Mouse (Mus musculus): ENCODE measurements around the gene Rptor. TPM values are rescaled to one million over a fixed set of nuclear protein-coding genes. Genes with fewer than 3 reads are reported as not detected.

Rptor gene
- total RNA-seq, 2 experiments from 2014 or later: 24.9 to 32.5 TPM

DNA sequence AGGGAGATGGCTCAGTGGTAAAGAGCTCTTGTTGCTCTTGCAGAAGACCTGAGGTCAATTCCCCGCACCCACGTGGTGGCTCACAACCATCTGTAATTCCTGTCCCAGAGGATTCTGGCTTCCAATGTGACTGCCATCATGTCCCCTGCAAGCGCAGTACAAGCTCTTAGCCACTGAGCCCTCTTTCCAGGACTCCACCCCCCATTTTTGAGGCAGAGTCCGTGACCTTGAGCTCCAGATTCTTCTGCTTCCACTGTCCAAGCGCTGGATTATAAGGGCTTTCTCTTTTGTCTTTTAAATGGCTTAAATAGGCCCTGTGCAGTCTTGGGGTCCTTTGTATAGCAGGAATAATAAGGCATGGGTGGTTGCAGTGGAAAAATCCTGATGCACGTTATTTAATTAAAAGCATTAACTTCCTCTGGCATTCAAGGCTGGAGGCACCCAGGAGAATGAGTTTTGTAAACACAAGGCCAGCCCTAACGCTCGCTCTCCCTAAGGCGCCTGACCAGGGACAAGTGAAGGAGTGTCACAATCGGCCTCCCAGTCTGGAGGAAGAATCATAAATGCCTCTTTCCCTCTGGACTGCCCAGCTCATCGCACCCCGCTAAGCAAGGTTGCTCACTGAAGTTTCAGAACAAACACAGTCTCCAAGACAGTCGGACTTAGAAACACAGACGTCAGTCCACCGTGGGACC lies 30.2 kb upstream of the Rptor start:
- TF ChIP-seq CTCF (IDR thresholded peaks at IDR 0.05): no peak
- no peak for DNase-seq
- no peak overlapping the region for H3K27ac ChIP-seq
- intact Hi-C loops (cut with DNase I): no loop called here
- H3K4me3 ChIP-seq: no peak overlapping the region

DNA sequence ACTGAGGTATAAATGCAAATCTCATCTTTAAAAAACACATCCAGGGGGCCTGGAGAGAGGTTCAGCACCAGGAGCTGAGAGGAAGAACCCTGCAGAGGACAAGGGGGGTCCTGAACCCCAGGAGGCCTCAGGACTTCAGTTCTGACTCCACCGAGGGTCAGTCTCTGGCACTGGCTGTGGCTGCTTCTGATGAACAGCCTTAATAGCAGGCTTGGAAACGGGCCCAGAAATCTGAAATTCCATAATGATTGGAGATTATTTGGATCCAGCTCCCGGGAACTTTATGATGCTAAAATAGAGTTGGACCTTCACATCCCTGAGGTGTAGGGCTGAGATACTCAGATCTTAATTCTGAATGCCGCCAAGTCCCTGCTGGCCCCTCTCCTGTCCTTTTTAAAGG lies 25.9 kb upstream of the Rptor start:
- H3K27ac ChIP-seq: no peak overlapping the region

DNA sequence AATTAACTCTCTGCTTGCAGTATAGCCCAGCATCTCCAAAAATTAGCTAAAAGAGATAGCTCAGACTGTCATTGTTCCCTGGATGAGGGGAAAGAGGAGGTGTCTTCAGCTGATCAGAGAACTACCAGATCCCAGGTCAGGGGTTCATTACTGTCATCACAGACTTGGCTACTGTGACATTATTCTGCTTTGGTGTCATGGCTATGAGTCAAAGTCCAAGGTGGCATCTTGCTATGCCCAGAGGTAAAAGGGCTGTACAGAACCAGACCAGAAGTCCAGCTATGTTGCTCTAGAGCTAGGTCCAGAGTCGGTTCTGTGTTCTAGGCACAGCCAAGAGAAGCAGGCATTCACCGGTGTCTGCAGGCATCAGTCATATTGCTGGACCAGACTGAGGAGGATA lies 25.0 kb upstream of the Rptor start:
- intact Hi-C loops (cut with DNase I): no loop called here
- no peak overlapping the region for H3K4me3 ChIP-seq
- TF ChIP-seq CTCF (IDR thresholded peaks at IDR 0.05): no peak
- no peak for DNase-seq
- no peak overlapping the region for H3K27ac ChIP-seq

More for the DNA sequence above, 25.9 kb upstream of the Rptor start:
- intact Hi-C loops (cut with DNase I): no loop called here
- no peak for TF ChIP-seq CTCF (IDR thresholded peaks at IDR 0.05)
- H3K4me3 ChIP-seq: no peak overlapping the region
- no peak for DNase-seq

DNA sequence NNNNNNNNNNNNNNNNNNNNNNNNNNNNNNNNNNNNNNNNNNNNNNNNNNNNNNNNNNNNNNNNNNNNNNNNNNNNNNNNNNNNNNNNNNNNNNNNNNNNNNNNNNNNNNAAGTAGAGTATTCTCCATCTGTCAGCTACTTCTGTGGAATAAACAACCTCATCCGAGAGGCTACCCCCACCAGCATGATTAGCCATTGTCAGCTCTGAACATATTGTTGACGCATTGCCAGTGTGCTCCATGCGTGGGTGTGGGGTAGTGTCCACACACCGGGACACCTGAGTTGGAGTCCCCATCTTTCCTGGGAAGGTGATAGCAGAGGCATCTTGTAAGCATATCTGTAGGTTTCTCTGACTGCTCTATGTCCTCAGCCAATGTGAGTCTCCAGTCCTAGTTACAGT lies 16.2 kb upstream of the Rptor start:
- TF ChIP-seq CTCF (IDR thresholded peaks at IDR 0.05): no peak
- no peak overlapping the region for H3K27ac ChIP-seq
- no peak overlapping the region for H3K4me3 ChIP-seq
- DNase-seq: no peak
- intact Hi-C loops (cut with DNase I): no loop called here

DNA sequence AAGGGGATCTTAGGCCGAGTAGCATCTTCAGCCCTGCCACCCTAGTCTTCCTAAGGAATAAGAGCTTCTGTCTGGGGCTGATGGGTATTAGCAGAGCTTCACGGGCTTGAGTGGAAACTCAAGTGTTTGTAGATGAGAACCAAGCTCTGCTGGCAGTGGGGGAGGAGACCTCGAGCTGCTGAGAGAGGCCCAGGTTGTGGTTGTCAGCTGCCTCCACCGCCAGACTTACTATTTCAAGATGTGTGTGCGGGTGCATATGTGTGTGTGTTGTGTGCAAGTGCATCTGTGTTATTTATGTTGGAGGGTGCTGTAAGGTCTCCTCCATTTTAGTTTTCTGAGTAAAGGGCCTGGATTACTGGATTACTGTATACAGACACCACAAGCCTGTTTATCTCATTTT lies 15.6 kb upstream of the Rptor start:
- intact Hi-C loops (cut with DNase I): no loop called here
- H3K27ac ChIP-seq: no peak overlapping the region
- H3K4me3 ChIP-seq: no peak overlapping the region
- TF ChIP-seq CTCF (IDR thresholded peaks at IDR 0.05): no peak
- DNase-seq: no peak

GRCm38 (mm10) chr11:119589242-119589641 lies 13.5 kb upstream of the Rptor start:
- no peak for DNase-seq
- no peak for TF ChIP-seq CTCF (IDR thresholded peaks at IDR 0.05)
- no peak overlapping the region for H3K27ac ChIP-seq
- intact Hi-C loops (cut with DNase I): no loop called here
- H3K4me3 ChIP-seq: no peak overlapping the region

- H3K27ac ChIP-seq: no peak overlapping the region
- no peak for TF ChIP-seq CTCF (IDR thresholded peaks at IDR 0.05)
- intact Hi-C loops (cut with DNase I): no loop called here
- DNase-seq: no peak
- no peak overlapping the region for H3K4me3 ChIP-seq
Observed at GRCm38 (mm10) chr11:119593966-119594365, 8.7 kb upstream of the Rptor start.

- Histone ChIP-seq H3K27ac (no peak overlapping the region), H3K4me3 (no peak overlapping the region)
- intact Hi-C loops (cut with DNase I): no loop called here
- DNase-seq: no peak
- no peak for TF ChIP-seq CTCF (IDR thresholded peaks at IDR 0.05)
Observed at GRCm38 (mm10) chr11:119598856-119599255, 3.8 kb upstream of the Rptor start.

DNA sequence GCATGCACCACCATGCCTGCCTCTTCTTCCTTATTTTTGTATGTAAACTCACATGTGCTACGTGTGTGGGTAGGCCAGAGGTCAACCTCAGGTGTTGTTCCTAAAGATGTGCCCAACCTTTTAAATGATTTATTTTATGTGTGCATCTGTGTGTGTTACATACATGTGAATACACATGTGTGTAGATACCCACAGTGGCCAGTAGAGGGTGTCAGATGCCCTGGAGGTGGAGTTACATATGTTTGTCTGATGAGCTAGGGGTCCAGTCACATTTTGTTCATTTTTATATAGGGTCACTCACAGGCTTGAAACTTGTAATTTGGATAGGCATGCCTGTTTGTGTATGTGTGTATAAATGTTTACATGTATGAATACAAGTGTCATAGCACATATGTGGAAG lies 2.4 kb upstream of the Rptor start:
- DNase-seq: no peak
- TF ChIP-seq CTCF (IDR thresholded peaks at IDR 0.05): peak; percentile 9; the same call in 1 of the 2 replicates
- no peak overlapping the region for H3K27ac ChIP-seq
- intact Hi-C loops (cut with DNase I): loop anchor here (5.0 kb wide), 2 partner anchors 98 to 132 kb away; no protein-coding TSS in a partner anchor
- H3K4me3 ChIP-seq: no peak overlapping the region

DNA sequence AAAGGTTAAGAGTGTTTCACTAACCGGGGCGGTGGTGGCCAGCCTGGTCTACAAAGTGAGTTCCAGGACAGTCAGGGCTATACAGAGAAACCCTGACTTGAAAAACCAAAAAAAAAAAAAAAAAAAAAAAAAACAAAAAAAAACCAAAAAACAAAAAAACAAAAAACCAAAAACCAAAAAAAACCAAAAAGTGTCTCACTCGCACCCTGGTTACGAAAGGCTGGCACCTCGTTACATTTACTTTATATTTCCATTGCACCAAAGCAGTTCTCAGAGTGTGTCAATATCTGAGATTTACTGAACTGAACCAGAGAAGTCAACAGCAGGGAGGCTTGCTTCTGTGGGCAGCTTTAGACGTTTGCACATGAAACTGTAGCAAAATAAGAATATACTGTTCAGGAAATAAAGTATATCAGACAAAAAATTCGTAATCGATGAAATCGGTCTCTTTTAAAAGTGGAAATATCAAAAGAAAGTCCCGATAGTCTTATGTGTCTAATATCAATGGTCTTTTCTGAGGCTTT lies 466 bp upstream of the Rptor start:
- H3K27ac ChIP-seq: peak overlapping the region; percentile 95
- DNase-seq: no peak
- TF ChIP-seq CTCF (IDR thresholded peaks at IDR 0.05): no peak
- peak overlapping the region; percentile 93 for H3K4me3 ChIP-seq
- intact Hi-C loops (cut with DNase I): loop anchor here (5.0 kb wide), 2 partner anchors 100 to 130 kb away; no protein-coding TSS in a partner anchor

DNA sequence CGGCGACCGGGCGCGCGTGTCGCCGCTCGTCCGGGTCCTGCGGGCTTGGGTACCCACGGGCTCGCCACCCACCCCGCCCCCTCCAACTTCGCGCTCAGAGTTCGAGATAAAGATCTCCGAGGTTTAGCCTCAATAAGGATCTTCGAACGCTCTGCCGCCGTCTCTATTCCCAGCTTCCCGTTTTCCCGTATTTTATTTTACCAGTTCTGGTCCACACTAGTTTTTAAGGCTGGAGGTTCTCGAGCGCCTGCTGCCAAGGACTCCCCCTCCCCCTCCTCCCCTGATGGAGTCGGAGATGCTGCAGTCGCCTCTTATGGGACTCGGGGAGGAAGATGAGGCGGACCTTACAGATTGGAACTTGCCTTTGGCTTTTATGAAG lies 811 bp downstream of the Rptor start:
- Histone ChIP-seq H3K4me3 (peak overlapping the region; percentile 93), H3K27ac (peak overlapping the region; percentile 95)
- DNase-seq: no peak
- intact Hi-C loops (cut with DNase I): loop anchor here (5.0 kb wide), 2 partner anchors 101 to 129 kb away; no protein-coding TSS in a partner anchor
- no peak for TF ChIP-seq CTCF (IDR thresholded peaks at IDR 0.05)

DNA sequence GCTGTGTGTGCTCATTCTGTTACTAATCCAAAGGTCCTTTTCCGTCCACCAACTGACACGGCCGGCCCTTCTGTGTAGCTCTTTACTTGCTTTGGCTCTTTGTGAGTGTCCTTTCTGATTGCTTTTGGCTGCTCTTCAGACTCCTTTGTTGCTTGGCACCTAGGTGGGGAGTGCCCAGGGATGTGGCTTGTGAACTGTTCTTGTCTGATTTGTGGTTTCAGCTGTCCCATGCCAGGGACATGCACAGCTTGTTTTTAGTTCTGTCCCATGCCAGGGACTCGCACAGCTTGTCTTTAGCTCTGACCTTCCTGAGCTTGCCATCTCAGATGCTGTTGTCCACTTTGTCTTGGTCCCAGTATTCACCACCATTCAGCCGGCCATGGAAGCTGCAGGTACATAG lies 4.8 kb downstream of the Rptor start:
- intact Hi-C loops (cut with DNase I): no loop called here
- no peak overlapping the region for H3K4me3 ChIP-seq
- no peak overlapping the region for H3K27ac ChIP-seq
- TF ChIP-seq CTCF (IDR thresholded peaks at IDR 0.05): no peak
- no peak for DNase-seq

- DNase-seq: no peak
- no peak overlapping the region for H3K27ac ChIP-seq
- intact Hi-C loops (cut with DNase I): no loop called here
- TF ChIP-seq CTCF (IDR thresholded peaks at IDR 0.05): no peak
- H3K4me3 ChIP-seq: no peak overlapping the region
Observed at GRCm38 (mm10) chr11:119611496-119611895, 8.8 kb downstream of the Rptor start.

DNA sequence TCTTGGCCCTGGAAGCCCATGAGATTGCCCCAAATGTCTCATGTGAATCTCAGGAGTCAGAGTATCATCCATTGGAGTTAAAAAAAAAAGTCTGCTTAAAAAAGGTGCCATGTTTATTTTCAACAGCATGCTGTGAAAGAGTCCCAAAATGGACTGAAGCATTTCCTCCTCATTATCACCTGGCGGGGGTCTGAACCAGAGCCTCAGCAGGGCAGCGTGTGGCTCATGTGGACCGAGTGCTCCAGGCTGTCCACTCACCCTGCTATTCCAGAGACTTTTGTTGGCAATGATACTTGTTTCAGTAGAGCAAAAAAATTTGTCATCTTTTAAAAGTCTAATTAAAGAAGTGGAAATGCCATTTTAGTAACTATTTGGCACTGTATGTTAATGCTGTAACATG lies 9.5 kb downstream of the Rptor start:
- no peak for DNase-seq
- intact Hi-C loops (cut with DNase I): no loop called here
- H3K4me3 ChIP-seq: no peak overlapping the region
- H3K27ac ChIP-seq: no peak overlapping the region
- TF ChIP-seq CTCF (IDR thresholded peaks at IDR 0.05): no peak

Data from gastrocnemius, adult 2 months (tissue).